Comparison of ENCODE assay signal across 16 mouse cellular contexts in genomic region chr2:84626366-84626975, GRCm38 (mm10). TPM values are rescaled to one million over a fixed set of nuclear protein-coding genes. Genes with fewer than 3 reads are reported as not detected.
DNase-seq lines count a peak whose midpoint lies in the region; ATAC-seq and TF ChIP-seq lines count a peak whose summit lies in the region.
"Had no signal": no experiment of that assay in that cellular context is flagged by ENCODE, and none has a peak within 500 bp of the region (broad histone marks: within the 10 kb centered on the region; RNA-seq: fewer than 3 reads in every experiment).

No protein-coding gene starts in this region.

- peaks cover 22% of the 10 kb centered on the region for H3K4me1 ChIP-seq in kidney, embryonic 16.5 days (ENCODE audit: insufficient read depth, low read length)
- H3K4me1 ChIP-seq in ES-Bruce4 (ENCODE audit: control insufficient read depth, insufficient read depth, low read length), result no peaks in the 10 kb centered on the region
- H3K4me1 ChIP-seq in limb, embryonic 15.5 days, result peaks cover 6% of the 10 kb centered on the region; the same call in 1 of the 2 replicates
- peaks cover 7% of the 10 kb centered on the region; the same call in 1 of the 2 replicates for H3K4me1 ChIP-seq in forebrain, embryonic 10.5 days

- 53% methylated on average over 7 of the region's 7 CpGs for WGBS in kidney, embryonic 16.5 days
- 66% methylated on average over 7 of the region's 7 CpGs for WGBS in limb, embryonic 15.5 days
- WGBS in forebrain, embryonic 10.5 days, result 84% methylated on average over 7 of the region's 7 CpGs

- no peak for TF ChIP-seq EP300 in ES-Bruce4 (IDR thresholded peaks at IDR 0.05; ENCODE audit: insufficient read depth, low read depth, low read length)

- DNase-seq in gastrocnemius, adult 2 months, result no peak
- no peak for DNase-seq in gastrocnemius, adult 18-20 months (ENCODE audit: low spot score)
- DNase-seq in kidney, postnatal 4 days, result no peak
- no peak for DNase-seq in adipocyte (ENCODE audit: low spot score)
- DNase-seq in forebrain, embryonic 10.5 days (ENCODE audit: extremely low spot score, low spot score), result no peak
- DNase-seq: cerebellum, postnatal 14 days; gastrocnemius, postnatal 14 days had no signal

- H3K27ac ChIP-seq in gastrocnemius, adult 2 months, result peak overlapping the region; percentile 32; the same call in 1 of the 2 replicates
- H3K27ac ChIP-seq in kidney, embryonic 16.5 days (ENCODE audit: low read length), result peak overlapping the region; percentile 8; the same call in 1 of the 2 replicates
- peak overlapping the region; percentile 38 for H3K27ac ChIP-seq in ES-Bruce4 (ENCODE audit: insufficient read depth, low read length)
- H3K27ac ChIP-seq in limb, embryonic 15.5 days, result peak overlapping the region; percentile 61
- no peak overlapping the region for H3K27ac ChIP-seq in forebrain, embryonic 10.5 days
- H3K27ac ChIP-seq: hindbrain, postnatal 0 days had no signal

- intact Hi-C loops in gastrocnemius, adult 2 months (cut with DNase I), result no loop called here

- H3K4me2 ChIP-seq in kidney, embryonic 16.5 days (replicated peaks; ENCODE audit: low read depth, low read length), result no peak overlapping the region
- H3K4me2 ChIP-seq in limb, embryonic 15.5 days, result no peak overlapping the region

- no peak overlapping the region for H3K4me3 ChIP-seq in gastrocnemius, adult 2 months
- no peak overlapping the region for H3K4me3 ChIP-seq in kidney, embryonic 16.5 days (ENCODE audit: low read length)
- H3K4me3 ChIP-seq in ES-Bruce4 (ENCODE audit: low read depth, low read length), result no peak overlapping the region
- H3K4me3 ChIP-seq in limb, embryonic 15.5 days, result no peak overlapping the region
- H3K4me3 ChIP-seq in forebrain, embryonic 10.5 days, result no peak overlapping the region

- TF ChIP-seq CTCF in gastrocnemius, adult 2 months (IDR thresholded peaks at IDR 0.05), result no peak
- no peak for TF ChIP-seq CTCF in ES-Bruce4 (IDR thresholded peaks at IDR 0.05; ENCODE audit: low read depth, low read length)

- ATAC-seq in kidney, embryonic 16.5 days (ENCODE audit: low FRiP score, low TSS enrichment), result peak; percentile 8; the same call in 1 of the 2 replicates
- no peak for ATAC-seq in limb, embryonic 15.5 days (ENCODE audit: insufficient number of reproducible peaks, low FRiP score, low TSS enrichment, low read depth)
- ATAC-seq: hindbrain, postnatal 0 days had no signal

- no peaks in the 10 kb centered on the region for H3K9me3 ChIP-seq in kidney, embryonic 16.5 days (ENCODE audit: low read length)
- no peaks in the 10 kb centered on the region for H3K9me3 ChIP-seq in ES-Bruce4 (replicated peaks; ENCODE audit: control insufficient read depth, insufficient read depth, low read length, poor library complexity, severe bottlenecking)
- no peaks in the 10 kb centered on the region for H3K9me3 ChIP-seq in limb, embryonic 15.5 days
- H3K9me3 ChIP-seq in forebrain, embryonic 10.5 days, result no peaks in the 10 kb centered on the region
- H3K9me3 ChIP-seq: G1E had no signal

- TF ChIP-seq POLR2A in ES-Bruce4 (IDR thresholded peaks at IDR 0.05; ENCODE audit: insufficient read depth, low read length), result no peak

- peaks cover 8% of the 10 kb centered on the region for H3K36me3 ChIP-seq in kidney, embryonic 16.5 days (ENCODE audit: insufficient read depth, low read length)
- H3K36me3 ChIP-seq in ES-Bruce4 (ENCODE audit: control insufficient read depth, insufficient read depth, low read length, poor library complexity, severe bottlenecking), result peaks cover 13% of the 10 kb centered on the region
- H3K36me3 ChIP-seq in limb, embryonic 15.5 days, result peaks cover 13% of the 10 kb centered on the region
- peaks cover 26% of the 10 kb centered on the region for H3K36me3 ChIP-seq in forebrain, embryonic 10.5 days (replicated peaks)

- H3K9ac ChIP-seq in kidney, embryonic 16.5 days (replicated peaks; ENCODE audit: low read length), result no peak overlapping the region
- H3K9ac ChIP-seq in ES-Bruce4 (ENCODE audit: low read depth, poor library complexity, severe bottlenecking), result no peak overlapping the region
- no peak overlapping the region for H3K9ac ChIP-seq in limb, embryonic 15.5 days

- no peaks in the 10 kb centered on the region for H3K27me3 ChIP-seq in kidney, embryonic 16.5 days (ENCODE audit: insufficient read depth, low read length)
- H3K27me3 ChIP-seq in ES-Bruce4 (ENCODE audit: control insufficient read depth, insufficient read depth, low read length, poor library complexity, severe bottlenecking), result no peaks in the 10 kb centered on the region
- H3K27me3 ChIP-seq in limb, embryonic 15.5 days, result no peaks in the 10 kb centered on the region
- H3K27me3 ChIP-seq in forebrain, embryonic 10.5 days (ENCODE audit: poor library complexity, severe bottlenecking), result no peaks in the 10 kb centered on the region

RNA-seq across cellular contexts. Expression of gene Ctnnd1, which starts 24.1 kb away (rescaled TPM):
- total RNA-seq in gastrocnemius, adult 2 months (2021), result 10 to 100 TPM; 25.8 to 35.1 TPM
- 10 to 100 TPM; 23.2 to 29.2 TPM for total RNA-seq in gastrocnemius, adult 18-20 months (2021)
- polyA plus RNA-seq in kidney, embryonic 16.5 days (2015; fragmentation: Nextera tagmentation; extraction: Ambion mirVana), result 55.7 and 59.3 TPM in 2 replicates
- polyA plus RNA-seq in ES-Bruce4 (2011; ENCODE audit: insufficient read depth, insufficient read length, low read depth, missing spikeins), result 239 and 247 TPM in 2 replicates
- polyA plus RNA-seq in limb, embryonic 15.5 days (2015; fragmentation: Nextera tagmentation; extraction: Ambion mirVana), result 51.3 and 52.7 TPM in 2 replicates
- 40.6 and 43.9 TPM in 2 replicates for polyA plus RNA-seq in forebrain, embryonic 10.5 days (2016; fragmentation: Nextera tagmentation; extraction: Ambion mirVana)

RNA-seq across cellular contexts. Expression of gene Btbd18, which starts 32.4 kb away (rescaled TPM):
- total RNA-seq in gastrocnemius, adult 2 months (2021), result not detected
- not detected for total RNA-seq in gastrocnemius, adult 18-20 months (2021)
- 0.14 and 0.22 TPM in 2 replicates for polyA plus RNA-seq in kidney, embryonic 16.5 days (2015; fragmentation: Nextera tagmentation; extraction: Ambion mirVana)
- polyA plus RNA-seq in ES-Bruce4 (2011; ENCODE audit: insufficient read depth, insufficient read length, low read depth, missing spikeins), result 1.2 and 2.2 TPM in 2 replicates
- polyA plus RNA-seq in limb, embryonic 15.5 days (2015; fragmentation: Nextera tagmentation; extraction: Ambion mirVana), result 0.08 and 0.11 TPM in 2 replicates
- 0.32 and 0.58 TPM in 2 replicates for polyA plus RNA-seq in forebrain, embryonic 10.5 days (2016; fragmentation: Nextera tagmentation; extraction: Ambion mirVana)
- total RNA-seq: gastrocnemius, postnatal 14 days; hindbrain, postnatal 0 days had no signal
- polyA plus RNA-seq: brain, embryonic 14.5 days; G1E had no signal

RNA-seq across cellular contexts. Expression of gene Selenoh, which starts 44.1 kb away (rescaled TPM):
- total RNA-seq in gastrocnemius, adult 2 months (2021), result 10 to 100 TPM; 10.7 to 16.4 TPM
- total RNA-seq in gastrocnemius, adult 18-20 months (2021), result 10 to 100 TPM; 12.0 to 14.4 TPM
- polyA plus RNA-seq in kidney, embryonic 16.5 days (2015; fragmentation: Nextera tagmentation; extraction: Ambion mirVana), result 304 and 332 TPM in 2 replicates
- polyA plus RNA-seq in ES-Bruce4 (2011; ENCODE audit: insufficient read depth, insufficient read length, low read depth, missing spikeins), result 194 and 215 TPM in 2 replicates
- 211 and 227 TPM in 2 replicates for polyA plus RNA-seq in limb, embryonic 15.5 days (2015; fragmentation: Nextera tagmentation; extraction: Ambion mirVana)
- polyA plus RNA-seq in forebrain, embryonic 10.5 days (2016; fragmentation: Nextera tagmentation; extraction: Ambion mirVana), result 552 and 592 TPM in 2 replicates

RNA-seq across cellular contexts. Expression of gene Gm28635, which starts 51.4 kb away (rescaled TPM):
- 1 to 10 TPM; 1.1 to 1.9 TPM for total RNA-seq in gastrocnemius, adult 2 months (2021)
- 1 to 10 TPM in 1 of 2 experiments, under 1 TPM in 1; 0.59 to 2.2 TPM for total RNA-seq in gastrocnemius, adult 18-20 months (2021)
- not detected in 2 replicates for polyA plus RNA-seq in kidney, embryonic 16.5 days (2015; fragmentation: Nextera tagmentation; extraction: Ambion mirVana)
- polyA plus RNA-seq in ES-Bruce4 (2011; ENCODE audit: insufficient read depth, insufficient read length, low read depth, missing spikeins), result not detected in 2 replicates
- not detected in 2 replicates for polyA plus RNA-seq in limb, embryonic 15.5 days (2015; fragmentation: Nextera tagmentation; extraction: Ambion mirVana)
- not detected in 2 replicates for polyA plus RNA-seq in forebrain, embryonic 10.5 days (2016; fragmentation: Nextera tagmentation; extraction: Ambion mirVana)
- total RNA-seq: G1E; gastrocnemius, postnatal 14 days; hindbrain, postnatal 0 days; megakaryocyte, adult 5-6 weeks had no signal
- polyA plus RNA-seq: forebrain, embryonic 11.5 days; G1E; hindbrain, postnatal 0 days; limb, embryonic 11.5 days had no signal

RNA-seq across cellular contexts. Expression of gene Med19, which starts 51.7 kb away (rescaled TPM):
- 1 to 10 TPM; 6.8 to 7.9 TPM for total RNA-seq in gastrocnemius, adult 2 months (2021)
- total RNA-seq in gastrocnemius, adult 18-20 months (2021), result 1 to 10 TPM; 7.7 to 8.5 TPM
- polyA plus RNA-seq in kidney, embryonic 16.5 days (2015; fragmentation: Nextera tagmentation; extraction: Ambion mirVana), result 39.2 and 42.6 TPM in 2 replicates
- polyA plus RNA-seq in ES-Bruce4 (2011; ENCODE audit: insufficient read depth, insufficient read length, low read depth, missing spikeins), result 66.1 and 66.6 TPM in 2 replicates
- polyA plus RNA-seq in limb, embryonic 15.5 days (2015; fragmentation: Nextera tagmentation; extraction: Ambion mirVana), result 27.6 and 30.3 TPM in 2 replicates
- polyA plus RNA-seq in forebrain, embryonic 10.5 days (2016; fragmentation: Nextera tagmentation; extraction: Ambion mirVana), result 50.1 and 51.5 TPM in 2 replicates
